Mouse (Mus musculus) spleen, adult 2 months (tissue): ENCODE results near the gene Lmf1. TPM values are rescaled to one million over a fixed set of nuclear protein-coding genes. Genes with fewer than 3 reads are reported as not detected.

Experiments
- DNase-seq, 2 experiments: peaks; one replicate each; pipeline versions ENCODE4 v3.0.0 to v3.0.0-alpha.2; 2012 to 2021; ENCODE audit warnings: low spot score in 2 of 2, low read depth in 1 of 2
- H3K27ac ChIP-seq: fragments of 200-500 bp; 2 replicates; pipeline ENCODE4 v1.5.1; 2012; ENCODE audit warnings: low read length, inconsistent platforms; ENCODE audit not compliant: insufficient read depth
- H3K27me3 ChIP-seq: fragments of 200-500 bp; 2 replicates; pipeline ENCODE4 v1.6.1; 2012; ENCODE audit warnings: mild to moderate bottlenecking, moderate library complexity, low read length, inconsistent platforms; ENCODE audit not compliant: control insufficient read depth, insufficient read depth
- H3K36me3 ChIP-seq: fragments of 200-500 bp; 2 replicates; pipeline ENCODE4 v1.6.1; 2012; ENCODE audit warnings: mild to moderate bottlenecking, low read length, inconsistent platforms; ENCODE audit not compliant: control insufficient read depth, insufficient read depth
- H3K4me1 ChIP-seq: fragments of 200-500 bp; 2 replicates; pipeline ENCODE4 v1.6.1; 2011; ENCODE audit warnings: inconsistent platforms; ENCODE audit not compliant: control insufficient read depth, insufficient read depth, insufficient read length
- H3K4me3 ChIP-seq: fragments of 200-500 bp; 2 replicates; pipeline ENCODE4 v1.5.1; 2011; ENCODE audit warnings: mild to moderate bottlenecking, inconsistent platforms; ENCODE audit not compliant: insufficient read depth, insufficient read length; ENCODE audit errors: extremely low read depth
- CTCF ChIP-seq: fragments of 200-500 bp; IDR thresholded peaks from 2 replicates; pipeline ENCODE4 v1.5.1; 2011; ENCODE audit warnings: mild to moderate bottlenecking, inconsistent platforms; ENCODE audit not compliant: insufficient read depth, insufficient read length, insufficient replicate concordance; ENCODE audit errors: extremely low read depth
- POLR2A ChIP-seq: fragments of 200-500 bp; IDR thresholded peaks from 2 replicates; pipeline ENCODE4 v1.6.1; 2011; ENCODE audit warnings: low read depth, low read length, inconsistent platforms
- WGBS: fragments of 180-500 bp; shearing (Covaris S2); methylation state at CpG from one replicate; pipeline ENCODE4 v1.1.7; 2018; 5-methylcytosine and 5-hydroxymethylcytosine counted together
- polyA plus RNA-seq: library from polyadenylated mRNA; depleted of rRNA; stranded (reverse); fragments of >200 nt; gene quantifications from 2 replicates; pipeline ENCODE4 v1.2.3, GENCODE M21; 2012

Gene Lmf1
- polyA plus RNA-seq, 1 experiment = 15.6 TPM

- WGBS = 89% methylated on average over 16 of the region's 16 CpGs
- H3K27me3 ChIP-seq = 0 out of 2 replicates have a peak, but pooled peaks cover 4% of the 10 kb centered on the region
- H3K36me3 ChIP-seq = no peaks in the 10 kb centered on the region
- no peak for DNase-seq
- no peak overlapping the region for H3K4me3 ChIP-seq
- H3K27ac ChIP-seq = no peak overlapping the region
- no peak for TF ChIP-seq CTCF
- no peak for TF ChIP-seq POLR2A
- H3K4me1 ChIP-seq = no peaks in the 10 kb centered on the region
Measured at GRCm38 (mm10) chr17:25561223-25562028, 17.5 kb upstream of the Lmf1 start.

GRCm38 (mm10) chr17:25564481-25564880 is 14.4 kb upstream of the Lmf1 start:
- no peaks in the 10 kb centered on the region for H3K4me1 ChIP-seq
- no peak for DNase-seq
- 0 out of 2 replicates have a peak, but pooled peaks cover 1% of the 10 kb centered on the region for H3K27me3 ChIP-seq
- no peaks in the 10 kb centered on the region for H3K36me3 ChIP-seq
- 76% methylated on average over 5 of the region's 5 CpGs for WGBS
- no peak overlapping the region for H3K27ac ChIP-seq
- no peak for TF ChIP-seq CTCF
- TF ChIP-seq POLR2A = no peak
- H3K4me3 ChIP-seq = no peak overlapping the region

GRCm38 (mm10) chr17:25565244-25565643 is 13.6 kb upstream of the Lmf1 start:
- peaks cover 4% of the 10 kb centered on the region for H3K4me1 ChIP-seq
- H3K27me3 ChIP-seq = peaks cover 5% of the 10 kb centered on the region
- no peak overlapping the region for H3K4me3 ChIP-seq
- 18% methylated on average over 6 of the region's 6 CpGs for WGBS
- no peak overlapping the region for H3K27ac ChIP-seq
- TF ChIP-seq CTCF = no peak
- no peak for TF ChIP-seq POLR2A
- H3K36me3 ChIP-seq = no peaks in the 10 kb centered on the region
- no peak for DNase-seq

GRCm38 (mm10) chr17:25565860-25566600 is 12.9 kb upstream of the Lmf1 start:
- Histone ChIP-seq H3K4me1 (peaks cover 5% of the 10 kb centered on the region), H3K27me3 (peaks cover 6% of the 10 kb centered on the region), H3K27ac (no peak overlapping the region), H3K4me3 (no peak overlapping the region), H3K36me3 (no peaks in the 10 kb centered on the region)
- no peak for TF ChIP-seq CTCF
- no peak for TF ChIP-seq POLR2A
- WGBS = 79% methylated on average over 17 of the region's 17 CpGs
- DNase-seq = no peak

GRCm38 (mm10) chr17:25567261-25567660 is 11.6 kb upstream of the Lmf1 start:
- peaks cover 8% of the 10 kb centered on the region for H3K4me1 ChIP-seq
- DNase-seq = no peak
- H3K27ac ChIP-seq = no peak overlapping the region
- no peak for TF ChIP-seq CTCF
- no peak for TF ChIP-seq POLR2A
- no peak overlapping the region for H3K4me3 ChIP-seq
- 84% methylated on average over 13 of the region's 13 CpGs for WGBS
- peaks cover 6% of the 10 kb centered on the region for H3K27me3 ChIP-seq
- no peaks in the 10 kb centered on the region for H3K36me3 ChIP-seq

- peak in 1 of 2 experiments; percentile 50 for DNase-seq
- TF ChIP-seq POLR2A (no peak), CTCF (peak; percentile 86)
- Histone ChIP-seq H3K36me3 (no peaks in the 10 kb centered on the region), H3K4me3 (no peak overlapping the region), H3K4me1 (peaks cover 8% of the 10 kb centered on the region), H3K27ac (no peak overlapping the region), H3K27me3 (peaks cover 6% of the 10 kb centered on the region)
- WGBS = 26% methylated on average over 14 of the region's 14 CpGs
Measured at GRCm38 (mm10) chr17:25567745-25568144, 11.1 kb upstream of the Lmf1 start.

- WGBS = 34% methylated on average over 10 of the region's 10 CpGs
- no peak overlapping the region for H3K4me3 ChIP-seq
- peaks cover 8% of the 10 kb centered on the region for H3K4me1 ChIP-seq
- TF ChIP-seq POLR2A (no peak), CTCF (no peak)
- H3K27me3 ChIP-seq = peaks cover 6% of the 10 kb centered on the region
- H3K36me3 ChIP-seq = no peaks in the 10 kb centered on the region
- DNase-seq = no peak
- no peak overlapping the region for H3K27ac ChIP-seq
Measured at GRCm38 (mm10) chr17:25568206-25568605, 10.7 kb upstream of the Lmf1 start.
